Mouse (Mus musculus): Measurements from ENCODE around the gene Rpl21. TPM values are rescaled to one million over a fixed set of nuclear protein-coding genes. Genes with fewer than 3 reads are reported as not detected.

Gene Rpl21
- polyA plus RNA-seq, 1 experiment, result 16.3 TPM

GRCm38 (mm10) chr5:146793630-146794083, 39.0 kb upstream of the Rpl21 start:
- TF ChIP-seq POLR2A (IDR thresholded peaks at IDR 0.05; ENCODE audit: low read depth, low read length), result no peak
- no peak for TF ChIP-seq CTCF (IDR thresholded peaks at IDR 0.05; ENCODE audit: extremely low read depth, insufficient read length, insufficient replicate concordance, low read depth, low read length)
- Histone ChIP-seq H3K36me3 (ENCODE audit: control insufficient read depth, insufficient read depth, low read length) (no peaks in the 10 kb centered on the region), H3K27me3 (ENCODE audit: control insufficient read depth, insufficient read depth, low read length) (no peaks in the 10 kb centered on the region), H3K27ac (ENCODE audit: insufficient read depth, low read depth, low read length) (peak overlapping the region; percentile 80), H3K4me1 (ENCODE audit: control insufficient read depth, insufficient read depth, insufficient read length, low read length) (peaks cover 21% of the 10 kb centered on the region; the same call in 1 of the 2 replicates), H3K4me3 (ENCODE audit: low read depth, low read length) (peak overlapping the region; percentile 99)
- WGBS, result under 1% methylated on average over 18 of the region's 18 CpGs

- H3K4me3 ChIP-seq (ENCODE audit: low read depth, low read length), result peak overlapping the region; percentile 99
- H3K4me1 ChIP-seq (ENCODE audit: control insufficient read depth, insufficient read depth, insufficient read length, low read length), result peaks cover 27% of the 10 kb centered on the region
- peak overlapping the region; percentile 80 for H3K27ac ChIP-seq (ENCODE audit: insufficient read depth, low read depth, low read length)
- H3K36me3 ChIP-seq (ENCODE audit: control insufficient read depth, insufficient read depth, low read length), result no peaks in the 10 kb centered on the region
- WGBS, result 2% methylated on average over 74 of the region's 83 CpGs
- no peaks in the 10 kb centered on the region for H3K27me3 ChIP-seq (ENCODE audit: control insufficient read depth, insufficient read depth, low read length)
- TF ChIP-seq POLR2A (IDR thresholded peaks at IDR 0.05; ENCODE audit: low read depth, low read length) (peak; percentile 56; the same call in 1 of the 2 replicates), CTCF (IDR thresholded peaks at IDR 0.05; ENCODE audit: extremely low read depth, insufficient read length, insufficient replicate concordance, low read depth, low read length) (0 out of 2 replicates have a peak, but pooled peaks have one; percentile 8)
Measured at GRCm38 (mm10) chr5:146794084-146794852, 38.4 kb upstream of the Rpl21 start.

GRCm38 (mm10) chr5:146794853-146795252, 37.8 kb upstream of the Rpl21 start, which contains the start of gene Usp12:
Gene Usp12 (minus strand): TSS chr5:146795006.
- WGBS, result under 1% methylated on average over 27 of the region's 51 CpGs
- H3K4me1 ChIP-seq (ENCODE audit: control insufficient read depth, insufficient read depth, insufficient read length, low read length), result peaks cover 26% of the 10 kb centered on the region
- peak within 1 kb of the TSS; percentile 99 for H3K4me3 ChIP-seq (ENCODE audit: low read depth, low read length)
- H3K36me3 ChIP-seq (ENCODE audit: control insufficient read depth, insufficient read depth, low read length), result no peaks in the 10 kb centered on the region
- no peak for TF ChIP-seq CTCF (IDR thresholded peaks at IDR 0.05; ENCODE audit: extremely low read depth, insufficient read length, insufficient replicate concordance, low read depth, low read length)
- TF ChIP-seq POLR2A (IDR thresholded peaks at IDR 0.05; ENCODE audit: low read depth, low read length), result no peak
- peak within 1 kb of the TSS; percentile 80 for H3K27ac ChIP-seq (ENCODE audit: insufficient read depth, low read depth, low read length)
- no peaks in the 10 kb centered on the region for H3K27me3 ChIP-seq (ENCODE audit: control insufficient read depth, insufficient read depth, low read length)

GRCm38 (mm10) chr5:146795728-146796127, 37.0 kb upstream of the Rpl21 start:
- WGBS, result 88% methylated on average over 13 of the region's 13 CpGs

GRCm38 (mm10) chr5:146798031-146798430, 34.7 kb upstream of the Rpl21 start:
- 78% methylated on average over 9 of the region's 9 CpGs for WGBS
- Histone ChIP-seq H3K4me1 (ENCODE audit: control insufficient read depth, insufficient read depth, insufficient read length, low read length) (peaks cover 19% of the 10 kb centered on the region), H3K27ac (ENCODE audit: insufficient read depth, low read depth, low read length) (no peak overlapping the region), H3K27me3 (ENCODE audit: control insufficient read depth, insufficient read depth, low read length) (no peaks in the 10 kb centered on the region), H3K4me3 (ENCODE audit: low read depth, low read length) (no peak overlapping the region), H3K36me3 (ENCODE audit: control insufficient read depth, insufficient read depth, low read length) (no peaks in the 10 kb centered on the region)
- TF ChIP-seq CTCF (IDR thresholded peaks at IDR 0.05; ENCODE audit: extremely low read depth, insufficient read length, insufficient replicate concordance, low read depth, low read length) (no peak), POLR2A (IDR thresholded peaks at IDR 0.05; ENCODE audit: low read depth, low read length) (no peak)

More at GRCm38 (mm10) chr5:146795728-146796127, 37.0 kb upstream of the Rpl21 start:
- Histone ChIP-seq H3K36me3 (ENCODE audit: control insufficient read depth, insufficient read depth, low read length) (no peaks in the 10 kb centered on the region), H3K4me1 (ENCODE audit: control insufficient read depth, insufficient read depth, insufficient read length, low read length) (peaks cover 27% of the 10 kb centered on the region), H3K4me3 (ENCODE audit: low read depth, low read length) (no peak overlapping the region), H3K27me3 (ENCODE audit: control insufficient read depth, insufficient read depth, low read length) (no peaks in the 10 kb centered on the region), H3K27ac (ENCODE audit: insufficient read depth, low read depth, low read length) (no peak overlapping the region)
- TF ChIP-seq POLR2A (IDR thresholded peaks at IDR 0.05; ENCODE audit: low read depth, low read length) (no peak), CTCF (IDR thresholded peaks at IDR 0.05; ENCODE audit: extremely low read depth, insufficient read length, insufficient replicate concordance, low read depth, low read length) (no peak)

- Histone ChIP-seq H3K27me3 (ENCODE audit: control insufficient read depth, insufficient read depth, low read length) (no peaks in the 10 kb centered on the region), H3K4me3 (ENCODE audit: low read depth, low read length) (no peak overlapping the region), H3K36me3 (ENCODE audit: control insufficient read depth, insufficient read depth, low read length) (no peaks in the 10 kb centered on the region), H3K4me1 (ENCODE audit: control insufficient read depth, insufficient read depth, insufficient read length, low read length) (no peaks in the 10 kb centered on the region), H3K27ac (ENCODE audit: insufficient read depth, low read depth, low read length) (no peak overlapping the region; the same call in 1 of the 2 replicates)
- 80% methylated on average over 8 of the region's 8 CpGs for WGBS
- TF ChIP-seq POLR2A (IDR thresholded peaks at IDR 0.05; ENCODE audit: low read depth, low read length) (no peak), CTCF (IDR thresholded peaks at IDR 0.05; ENCODE audit: extremely low read depth, insufficient read length, insufficient replicate concordance, low read depth, low read length) (no peak)
Measured at GRCm38 (mm10) chr5:146806004-146806430, 26.7 kb upstream of the Rpl21 start.

GRCm38 (mm10) chr5:146809951-146810350, 22.7 kb upstream of the Rpl21 start:
- TF ChIP-seq POLR2A (IDR thresholded peaks at IDR 0.05; ENCODE audit: low read depth, low read length) (no peak), CTCF (IDR thresholded peaks at IDR 0.05; ENCODE audit: extremely low read depth, insufficient read length, insufficient replicate concordance, low read depth, low read length) (no peak)
- no peaks in the 10 kb centered on the region for H3K4me1 ChIP-seq (ENCODE audit: control insufficient read depth, insufficient read depth, insufficient read length, low read length)
- no peak overlapping the region for H3K4me3 ChIP-seq (ENCODE audit: low read depth, low read length)
- 73% methylated on average over 5 of the region's 5 CpGs for WGBS
- H3K27me3 ChIP-seq (ENCODE audit: control insufficient read depth, insufficient read depth, low read length), result no peaks in the 10 kb centered on the region
- H3K27ac ChIP-seq (ENCODE audit: insufficient read depth, low read depth, low read length), result no peak overlapping the region
- H3K36me3 ChIP-seq (ENCODE audit: control insufficient read depth, insufficient read depth, low read length), result no peaks in the 10 kb centered on the region

Measured in small intestine, adult 2 months (tissue).